Mouse (Mus musculus) testis, adult 2 months (tissue): ENCODE results near the gene Gbp8. TPM values are rescaled to one million over a fixed set of nuclear protein-coding genes. Genes with fewer than 3 reads are reported as not detected.
"Not testable (repeated sequence)": the region's sequence is repeated elsewhere in the genome, so short reads cannot be mapped to it uniquely, and the experiment has no call there.

Experiments used
- H3K27ac ChIP-seq: fragments of 200-500 bp; 2 replicates; pipeline ENCODE4 v1.5.1; 2012; ENCODE audit warnings: low read depth, low read length; ENCODE audit not compliant: control insufficient read depth, insufficient read depth
- H3K27me3 ChIP-seq: fragments of 200-500 bp; 2 replicates; pipeline ENCODE4 v1.6.1; 2012; ENCODE audit warnings: mild to moderate bottlenecking, low read length, moderate library complexity; ENCODE audit not compliant: control insufficient read depth, insufficient read depth
- H3K36me3 ChIP-seq: fragments of 200-500 bp; 2 replicates; pipeline ENCODE4 v1.6.1; 2012; ENCODE audit warnings: mild to moderate bottlenecking, low read length; ENCODE audit not compliant: control insufficient read depth, insufficient read depth
- H3K4me1 ChIP-seq: fragments of 200-500 bp; 2 replicates; pipeline ENCODE4 v1.6.1; 2012; ENCODE audit warnings: low read length; ENCODE audit not compliant: control insufficient read depth, insufficient read depth
- H3K4me3 ChIP-seq: fragments of 200-500 bp; 2 replicates; pipeline ENCODE4 v1.5.1; 2012; ENCODE audit warnings: low read depth, mild to moderate bottlenecking, low read length, moderate library complexity, mixed read lengths; ENCODE audit not compliant: control insufficient read depth
- CTCF ChIP-seq: fragments of 200-500 bp; IDR thresholded peaks from 2 replicates; pipeline ENCODE4 v1.5.1; 2012; ENCODE audit warnings: low read depth, mild to moderate bottlenecking, inconsistent platforms, low read length, moderate library complexity; ENCODE audit not compliant: control insufficient read depth, insufficient read depth, insufficient replicate concordance
- POLR2A ChIP-seq: fragments of 200-500 bp; IDR thresholded peaks from 2 replicates; pipeline ENCODE4 v1.6.1; 2012; ENCODE audit warnings: low read depth, mild to moderate bottlenecking, inconsistent platforms, low read length, moderate library complexity; ENCODE audit not compliant: control insufficient read depth
- polyA plus RNA-seq: library from polyadenylated mRNA; depleted of rRNA; stranded (reverse); fragments of >200 nt; gene quantifications from 2 replicates; pipeline ENCODE4 v1.2.3, GENCODE M21; 2012

Gbp8 gene
- polyA plus RNA-seq, 1 experiment: 0.32 TPM

DNA sequence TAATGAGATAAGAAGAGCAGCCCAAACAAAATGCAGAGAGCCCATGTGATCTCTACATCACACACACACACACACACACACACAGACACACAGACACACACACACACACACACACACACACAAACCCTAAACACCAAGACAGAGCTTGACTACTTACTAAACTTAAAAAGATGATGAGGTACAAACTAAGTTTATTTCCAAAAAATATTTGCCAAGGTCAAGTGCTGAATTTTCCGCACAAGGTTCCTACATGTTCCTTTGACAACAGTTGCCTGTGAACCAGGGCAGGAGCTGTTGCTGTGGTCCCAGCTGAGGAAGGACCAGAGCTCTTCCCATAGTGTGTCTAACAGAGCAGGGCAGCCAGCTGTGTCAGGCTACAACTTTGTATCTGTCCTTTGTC lies 434 bp downstream of the Gbp8 start:
- no peak overlapping the region for H3K4me3 ChIP-seq
- no peaks in the 10 kb centered on the region for H3K27me3 ChIP-seq
- no peaks in the 10 kb centered on the region for H3K4me1 ChIP-seq
- no peak overlapping the region for H3K27ac ChIP-seq
- TF ChIP-seq CTCF (no peak), POLR2A (no peak)
- no peaks in the 10 kb centered on the region for H3K36me3 ChIP-seq

GRCm38 (mm10) chr5:105136706-105137304 lies 2.5 kb downstream of the Gbp8 start:
- H3K4me1 ChIP-seq, H3K27ac ChIP-seq, H3K4me3 ChIP-seq, H3K27me3 ChIP-seq, H3K36me3 ChIP-seq: not testable (repeated sequence)

GRCm38 (mm10) chr5:105121731-105122130 lies 17.6 kb downstream of the Gbp8 start:
- not testable (repeated sequence) for H3K27ac ChIP-seq, H3K4me1 ChIP-seq, H3K36me3 ChIP-seq, H3K27me3 ChIP-seq, H3K4me3 ChIP-seq

DNA sequence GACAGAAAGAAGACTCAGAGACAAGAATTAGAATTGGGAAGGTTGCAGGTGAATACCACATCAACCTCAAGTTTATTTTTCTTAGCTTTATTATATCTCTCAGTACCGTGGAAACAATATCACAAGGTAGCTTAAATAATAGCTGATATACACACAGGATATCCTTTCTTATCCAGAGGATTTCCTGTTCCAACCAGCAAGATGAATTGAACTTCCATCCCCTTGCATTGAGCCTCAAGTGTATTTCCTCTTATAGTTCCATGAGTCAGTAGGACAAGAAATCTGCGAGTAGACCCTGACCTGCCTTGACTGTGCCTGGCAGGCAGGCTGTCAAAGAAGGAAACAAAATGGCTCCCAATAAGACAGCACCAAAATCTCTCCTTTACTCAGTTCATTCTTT lies 23.6 kb downstream of the Gbp8 start:
- H3K27me3 ChIP-seq: no peaks in the 10 kb centered on the region
- H3K36me3 ChIP-seq: no peaks in the 10 kb centered on the region
- no peaks in the 10 kb centered on the region for H3K4me1 ChIP-seq
- TF ChIP-seq POLR2A (no peak), CTCF (no peak)
- H3K27ac ChIP-seq: no peak overlapping the region
- H3K4me3 ChIP-seq: no peak overlapping the region

GRCm38 (mm10) chr5:105114696-105115095 lies 24.6 kb downstream of the Gbp8 start:
- H3K36me3 ChIP-seq: no peaks in the 10 kb centered on the region
- no peak overlapping the region for H3K4me3 ChIP-seq
- TF ChIP-seq CTCF: no peak
- TF ChIP-seq POLR2A: no peak
- no peaks in the 10 kb centered on the region for H3K27me3 ChIP-seq
- no peak overlapping the region for H3K27ac ChIP-seq
- H3K4me1 ChIP-seq: no peaks in the 10 kb centered on the region

GRCm38 (mm10) chr5:105113656-105114055 lies 25.7 kb downstream of the Gbp8 start:
- TF ChIP-seq CTCF (no peak), POLR2A (no peak)
- Histone ChIP-seq H3K27me3 (no peaks in the 10 kb centered on the region), H3K27ac (no peak overlapping the region), H3K36me3 (no peaks in the 10 kb centered on the region), H3K4me3 (no peak overlapping the region), H3K4me1 (no peaks in the 10 kb centered on the region)

DNA sequence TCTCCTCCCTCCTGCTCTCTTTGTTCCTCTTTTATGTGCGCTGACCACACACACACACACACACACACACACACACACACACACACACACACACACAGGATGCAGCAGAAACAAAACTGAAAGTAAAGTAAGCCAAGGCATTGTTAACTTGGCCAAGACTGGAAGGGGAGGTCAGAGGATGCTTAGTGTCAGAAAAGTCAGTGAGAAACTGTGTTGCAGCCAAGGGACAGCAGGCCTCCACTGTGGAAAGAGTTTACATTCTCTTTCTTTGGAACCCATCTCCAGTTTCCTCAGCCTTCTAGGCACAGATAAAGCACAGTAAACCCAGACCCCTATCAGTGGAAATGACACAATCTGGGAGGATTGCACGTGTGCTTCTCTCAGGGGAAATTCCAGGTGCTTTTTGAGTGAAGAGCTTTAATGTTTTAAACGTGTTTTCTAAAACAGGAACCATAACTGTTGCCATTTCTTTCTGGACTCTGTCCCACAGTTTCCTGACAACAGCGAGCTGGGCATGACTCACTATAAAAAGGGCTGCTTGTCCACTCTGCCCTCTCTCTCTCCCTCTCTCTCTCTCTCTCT lies 29.0 kb downstream of the Gbp8 start:
- not testable (repeated sequence) for H3K27me3 ChIP-seq, H3K36me3 ChIP-seq, H3K4me3 ChIP-seq, H3K27ac ChIP-seq, H3K4me1 ChIP-seq

DNA sequence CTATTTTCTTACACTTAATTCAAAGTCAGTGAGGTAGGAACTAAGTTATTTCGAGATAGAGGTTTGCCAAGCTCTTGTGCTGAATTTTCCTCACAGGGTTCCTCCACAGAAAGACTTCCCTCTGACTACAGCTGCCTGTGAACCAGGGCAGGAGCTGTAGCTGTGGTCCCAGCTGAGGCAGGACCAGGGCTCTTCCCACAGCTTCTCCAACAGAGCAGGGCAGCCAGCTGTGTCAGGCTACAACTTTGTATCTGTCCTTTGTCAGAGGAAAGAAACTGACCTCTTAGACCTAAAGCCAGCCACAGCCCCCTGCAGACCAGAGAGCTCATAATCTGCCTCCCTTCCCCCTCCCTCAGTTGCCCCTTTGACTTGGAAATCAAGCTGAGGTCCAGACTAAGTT lies 29.6 kb downstream of the Gbp8 start:
- H3K27me3 ChIP-seq, H3K27ac ChIP-seq, H3K4me1 ChIP-seq, H3K4me3 ChIP-seq, H3K36me3 ChIP-seq: not testable (repeated sequence)

DNA sequence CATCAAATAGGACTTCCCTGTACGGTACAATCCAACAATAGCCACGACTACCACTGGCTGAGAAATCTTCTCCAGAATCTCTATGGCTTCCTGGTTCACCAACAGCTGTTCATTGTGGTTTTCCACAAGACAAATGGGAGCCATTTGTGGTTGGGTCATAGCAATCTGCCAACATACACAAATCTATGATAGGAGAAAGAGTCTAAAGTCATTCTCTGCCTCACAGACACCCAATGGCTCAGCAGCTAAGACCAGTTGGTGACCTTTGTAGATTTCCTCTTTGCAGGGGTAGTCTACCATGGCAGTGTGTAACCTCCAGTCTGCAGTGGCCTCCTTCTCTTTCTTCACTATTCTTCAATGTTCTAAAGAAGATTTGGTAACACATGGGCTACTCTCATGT lies 33.7 kb downstream of the Gbp8 start:
- not testable (repeated sequence) for H3K27ac ChIP-seq, H3K4me1 ChIP-seq, H3K4me3 ChIP-seq, H3K27me3 ChIP-seq, H3K36me3 ChIP-seq
